Mouse (Mus musculus): ENCODE measurements around the gene Hspg2. TPM values are rescaled to one million over a fixed set of nuclear protein-coding genes. Genes with fewer than 3 reads are reported as not detected.

The Hspg2 gene
- total and polyA plus RNA-seq, 3 experiments, result 1.3 to 14.0 (median 5.5) TPM

DNA sequence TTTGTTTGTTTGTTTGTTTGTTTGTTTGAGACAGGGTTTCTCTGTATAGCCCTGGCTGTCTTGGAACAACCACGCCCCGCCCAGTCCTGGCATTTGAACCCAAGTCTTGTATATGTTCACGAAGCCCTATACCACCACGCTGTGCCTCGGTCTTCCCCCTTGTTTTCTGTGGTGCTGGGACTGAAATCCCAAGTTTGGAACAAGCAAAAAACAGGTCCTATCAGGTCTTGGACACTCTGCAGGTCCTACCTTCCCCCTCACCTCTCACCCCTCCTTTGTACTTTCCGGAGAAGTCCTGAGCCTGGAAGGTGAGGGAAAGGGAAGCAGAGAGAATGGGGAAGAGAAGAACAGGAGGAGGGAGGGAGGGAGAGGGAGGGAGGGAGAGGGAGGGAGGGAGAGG is 16.4 kb upstream of the Hspg2 start:
- H3K4me3 ChIP-seq (replicated peaks in 1 of 3; ENCODE audit: low read depth in 2 of 3, low read length in 2 of 3, poor library complexity in 1 of 3), result no peak overlapping the region
- H3K4me1 ChIP-seq (ENCODE audit: control insufficient read depth in 1 of 2, insufficient read depth in 2 of 2), result peaks cover 23 to 35% of the 10 kb centered on the region in 2 experiments
- no peak overlapping the region for H3K9ac ChIP-seq (ENCODE audit: insufficient read depth, low read depth)
- H3K9me3 ChIP-seq (replicated peaks; ENCODE audit: low read length), result no peaks in the 10 kb centered on the region
- no peak overlapping the region for H3K4me2 ChIP-seq (ENCODE audit: insufficient read depth, low read depth, poor library complexity, severe bottlenecking)
- in situ Hi-C loops (cut with MboI; ENCODE audit: low pct_ligation_motif_present, low pct_unique_long_range_greater_than_20kb, low sequenced_read_pairs) (no loop called here), dilution Hi-C loops (cut with MboI; ENCODE audit: extremely low pct_ligation_motif_present, extremely low pct_unique_long_range_greater_than_20kb, low sequenced_read_pairs) (no loop called here)
- no peaks in the 10 kb centered on the region for H3K27me3 ChIP-seq (replicated peaks)
- H3K36me3 ChIP-seq (replicated peaks in 1 of 2; ENCODE audit: control insufficient read depth in 1 of 2, insufficient read depth in 1 of 2, low read length in 1 of 2), result no peaks in the 10 kb centered on the region
- no peak overlapping the region for H3K27ac ChIP-seq (ENCODE audit: insufficient read depth, low read depth)
- no peak for TF ChIP-seq E2F4 (IDR thresholded peaks at IDR 0.05; ENCODE audit: insufficient replicate concordance, low read depth, low read length)
- no peak for TF ChIP-seq NELFE (IDR thresholded peaks at IDR 0.05; ENCODE audit: low read depth, low read length)
- no peak for TF ChIP-seq ZNF384 (IDR thresholded peaks at IDR 0.05; ENCODE audit: low read depth, low read length)
- TF ChIP-seq ZC3H11A (IDR thresholded peaks at IDR 0.05; ENCODE audit: low read depth, low read length), result no peak
- TF ChIP-seq BHLHE40 (IDR thresholded peaks at IDR 0.05; ENCODE audit: low read depth, low read length), result no peak
- TF ChIP-seq TCF12 (IDR thresholded peaks at IDR 0.05; ENCODE audit: low read depth, low read length), result no peak
- no peak for TF ChIP-seq JUN (IDR thresholded peaks at IDR 0.05; ENCODE audit: insufficient read depth, low read depth, low read length)
- no peak for TF ChIP-seq ELF1 (IDR thresholded peaks at IDR 0.05; ENCODE audit: low read depth, low read length)
- no peak for TF ChIP-seq ETS1 (conservative IDR thresholded peaks at IDR 0.05; ENCODE audit: low read depth, low read length)
- no peak for TF ChIP-seq MEF2A (IDR thresholded peaks at IDR 0.05; ENCODE audit: borderline replicate concordance, low read depth, low read length)
- no peak for TF ChIP-seq NRF1 (IDR thresholded peaks at IDR 0.05; ENCODE audit: low read depth, low read length)
- TF ChIP-seq ZKSCAN1 (IDR thresholded peaks at IDR 0.05; ENCODE audit: borderline replicate concordance, low read depth, low read length), result no peak
- TF ChIP-seq KAT2A (IDR thresholded peaks at IDR 0.05; ENCODE audit: insufficient replicate concordance, low read length), result no peak
- no peak for TF ChIP-seq USF1 (IDR thresholded peaks at IDR 0.05; ENCODE audit: low read depth, low read length)
- no peak for TF ChIP-seq CHD1 (IDR thresholded peaks at IDR 0.05; ENCODE audit: low read depth, low read length)
- TF ChIP-seq TBP (conservative IDR thresholded peaks at IDR 0.05; ENCODE audit: low read depth, low read length), result no peak
- TF ChIP-seq MAX (IDR thresholded peaks at IDR 0.05; ENCODE audit: low read length), result no peak
- H3K79me2 ChIP-seq (replicated peaks; ENCODE audit: control insufficient read depth, extremely low read depth, insufficient read depth, poor library complexity, severe bottlenecking), result no peaks in the 10 kb centered on the region
- DNase-seq (ENCODE audit: extremely low read depth), result no peak

DNA sequence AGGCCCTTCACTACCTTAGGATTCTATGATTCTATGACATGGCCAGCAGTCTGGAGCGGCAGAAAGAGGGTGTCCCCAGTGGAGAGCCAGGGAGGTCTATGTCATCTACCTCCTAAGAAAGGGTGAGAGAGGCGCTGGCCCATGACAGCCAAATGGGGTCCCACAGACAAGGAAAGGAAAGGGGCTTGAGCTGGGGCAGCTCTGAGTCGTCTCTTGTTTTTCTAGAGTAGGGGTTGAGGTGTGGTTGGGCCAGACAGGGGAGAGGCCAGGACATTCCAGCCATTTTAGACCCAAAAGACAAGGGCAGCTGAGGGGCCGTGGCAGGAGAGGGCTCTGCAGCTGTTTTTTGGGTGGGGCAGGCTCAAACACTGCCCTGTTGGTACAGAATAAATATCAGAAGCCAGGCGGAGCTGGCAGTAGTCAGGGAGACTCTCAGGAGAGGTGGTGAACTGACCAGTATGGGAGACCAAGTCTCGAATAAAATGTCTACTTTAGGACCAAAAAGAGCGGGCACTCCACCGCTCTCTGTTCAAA is 15.3 kb upstream of the Hspg2 start, which contains the start of gene 1700013G24Rik:
Gene 1700013G24Rik, plus strand, starts transcription at position 51 of the 534 bp plus-strand sequence.
- no peak for DNase-seq (ENCODE audit: extremely low read depth)
- no peak within 1 kb of the TSS for H3K27ac ChIP-seq (ENCODE audit: insufficient read depth, low read depth)
- H3K4me2 ChIP-seq (ENCODE audit: insufficient read depth, low read depth, poor library complexity, severe bottlenecking), result no peak within 1 kb of the TSS
- peaks cover 16 to 27% of the 10 kb centered on the region in 2 experiments for H3K4me1 ChIP-seq (ENCODE audit: control insufficient read depth in 1 of 2, insufficient read depth in 2 of 2)
- TF ChIP-seq EP300 (IDR thresholded peaks at IDR 0.05; ENCODE audit: low read length) (no peak), IRF4 (IDR thresholded peaks at IDR 0.05; ENCODE audit: low read depth, low read length) (no peak), RAD21 (IDR thresholded peaks at IDR 0.05; ENCODE audit: low read depth, low read length) (no peak), SMC3 (IDR thresholded peaks at IDR 0.05; ENCODE audit: low read depth, low read length) (no peak), ZC3H11A (IDR thresholded peaks at IDR 0.05; ENCODE audit: low read depth, low read length) (no peak), USF2 (conservative IDR thresholded peaks at IDR 0.05; ENCODE audit: low read depth, low read length) (no peak), MAFK (IDR thresholded peaks at IDR 0.05; ENCODE audit: insufficient replicate concordance, low read length) (no peak), TCF12 (IDR thresholded peaks at IDR 0.05; ENCODE audit: low read depth, low read length) (no peak), E2F4 (IDR thresholded peaks at IDR 0.05; ENCODE audit: insufficient replicate concordance, low read depth, low read length) (no peak), BHLHE40 (IDR thresholded peaks at IDR 0.05; ENCODE audit: low read depth, low read length) (no peak)
- H3K27me3 ChIP-seq (replicated peaks), result no peaks in the 10 kb centered on the region
- no peak within 1 kb of the TSS for H3K4me3 ChIP-seq (replicated peaks in 1 of 3; ENCODE audit: low read depth in 2 of 3, low read length in 2 of 3, poor library complexity in 1 of 3)
- in situ Hi-C loops (cut with MboI; ENCODE audit: low pct_ligation_motif_present, low pct_unique_long_range_greater_than_20kb, low sequenced_read_pairs) (no loop called here), dilution Hi-C loops (cut with MboI; ENCODE audit: extremely low pct_ligation_motif_present, extremely low pct_unique_long_range_greater_than_20kb, low sequenced_read_pairs) (no loop called here)
- no peaks in the 10 kb centered on the region for H3K79me2 ChIP-seq (replicated peaks; ENCODE audit: control insufficient read depth, extremely low read depth, insufficient read depth, poor library complexity, severe bottlenecking)
- no peaks in the 10 kb centered on the region for H3K36me3 ChIP-seq (replicated peaks in 1 of 2; ENCODE audit: control insufficient read depth in 1 of 2, insufficient read depth in 1 of 2, low read length in 1 of 2)
- no peak within 1 kb of the TSS for H3K9ac ChIP-seq (ENCODE audit: insufficient read depth, low read depth)
- peaks cover 2% of the 10 kb centered on the region for H3K9me3 ChIP-seq (replicated peaks; ENCODE audit: low read length)

Data from CH12.LX (cell line).